Mouse (Mus musculus) forebrain, embryonic 12.5 days (tissue): ENCODE measurements at regions not wholly inside any gene's neighbourhood (a gene's known extent, or its start where the extent isn't known, plus 50 kb on each side); places are given as distances from the start of the nearest gene placed in this dataset.

Experiments used
- ATAC-seq: fragments of 200-750 bp; cut with Nextera tagmentation; 2 replicates; pipeline ENCODE4 v1.8.0; 2017; ENCODE audit warnings: moderate TSS enrichment; ENCODE audit not compliant: low FRiP score
- H3K27ac ChIP-seq: fragments of 300-500 bp; sonication (generic); 2 replicates; pipeline ENCODE4 v1.5.1; 2016; ENCODE audit warnings: mild to moderate bottlenecking
- H3K27me3 ChIP-seq: fragments of 300-500 bp; sonication (generic); 2 replicates; pipeline ENCODE4 v1.6.1; 2016; ENCODE audit warnings: mild to moderate bottlenecking
- H3K36me3 ChIP-seq: fragments of 300-500 bp; sonication (generic); replicated peaks from 2 replicates; pipeline ENCODE4 v1.6.1; 2016; ENCODE audit warnings: mild to moderate bottlenecking
- H3K4me1 ChIP-seq: fragments of 300-500 bp; sonication (generic); 2 replicates; pipeline ENCODE4 v1.6.1; 2016
- H3K4me2 ChIP-seq: fragments of 300-500 bp; sonication (generic); 2 replicates; pipeline ENCODE4 v1.6.1; 2016; ENCODE audit warnings: mild to moderate bottlenecking, moderate library complexity
- H3K4me3 ChIP-seq: fragments of 300-500 bp; sonication (generic); replicated peaks from 2 replicates; pipeline ENCODE4 v1.5.1; 2016; ENCODE audit warnings: mild to moderate bottlenecking
- H3K9ac ChIP-seq: fragments of 300-500 bp; sonication (generic); 2 replicates; pipeline ENCODE4 v1.6.1; 2016; ENCODE audit warnings: mild to moderate bottlenecking
- H3K9me3 ChIP-seq: fragments of 300-500 bp; sonication (generic); 2 replicates; pipeline ENCODE4 v1.6.1; 2016
- WGBS: fragments of 180-500 bp; shearing (Covaris S2); methylation state at CpG from one replicate; pipeline ENCODE4 v1.1.7; 2016; 5-methylcytosine and 5-hydroxymethylcytosine counted together

- 32% methylated on average over 6 of the region's 6 CpGs for WGBS
- no peaks in the 10 kb centered on the region for H3K9me3 ChIP-seq
- H3K9ac ChIP-seq, result no peak overlapping the region
- peaks cover 21% of the 10 kb centered on the region for H3K4me1 ChIP-seq
- H3K27me3 ChIP-seq, result no peaks in the 10 kb centered on the region
- no peak overlapping the region for H3K4me3 ChIP-seq
- H3K27ac ChIP-seq, result no peak overlapping the region
- H3K36me3 ChIP-seq, result no peaks in the 10 kb centered on the region
- no peak overlapping the region for H3K4me2 ChIP-seq
- peak; percentile 87 for ATAC-seq
Observed at GRCm38 (mm10) chr5:4651167-4651955, 106.5 kb downstream of the Fzd1 start.

- no peak overlapping the region for H3K4me2 ChIP-seq
- no peak overlapping the region for H3K27ac ChIP-seq
- no peak overlapping the region for H3K4me3 ChIP-seq
- 45% methylated on average over 3 of the region's 3 CpGs for WGBS
- no peak overlapping the region for H3K9ac ChIP-seq
- peaks cover 21% of the 10 kb centered on the region for H3K4me1 ChIP-seq
- H3K9me3 ChIP-seq, result no peaks in the 10 kb centered on the region
- ATAC-seq, result peak; percentile 56
- no peaks in the 10 kb centered on the region for H3K36me3 ChIP-seq
- H3K27me3 ChIP-seq, result no peaks in the 10 kb centered on the region
Observed at GRCm38 (mm10) chr5:4650709-4651108, 107.1 kb downstream of the Fzd1 start.

DNA sequence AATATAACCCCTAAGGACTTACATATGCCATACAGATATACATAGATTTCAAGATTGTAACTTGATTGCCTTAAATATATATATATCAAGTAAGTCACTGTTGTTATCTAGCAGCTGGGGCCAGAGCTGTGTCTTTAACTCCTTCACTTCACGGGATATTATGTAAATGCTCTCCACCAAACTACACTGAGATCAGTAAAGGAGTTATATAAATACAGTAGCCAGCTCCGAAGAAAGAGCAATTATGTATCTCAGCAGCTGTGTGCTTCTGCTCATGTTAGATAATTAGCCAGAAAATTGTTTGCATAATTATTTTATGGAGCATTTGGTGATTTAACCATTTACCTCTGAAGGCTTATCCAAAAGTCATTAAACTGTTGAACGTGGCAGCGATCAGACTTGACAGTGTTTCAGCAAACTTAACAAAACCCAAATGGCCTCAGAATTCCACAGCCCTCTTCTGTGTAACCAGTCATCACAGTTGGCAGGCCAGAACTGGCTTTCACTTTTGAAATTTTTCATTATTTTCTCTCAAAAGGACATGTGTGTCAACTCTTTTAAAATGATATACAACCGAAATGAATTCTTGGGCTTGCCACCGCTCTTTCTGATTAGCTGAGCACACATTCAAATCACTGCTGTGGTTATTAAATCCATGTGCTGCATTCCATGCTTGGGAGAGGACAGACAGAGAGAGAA lies 107.8 kb downstream of the Fzd1 start:
- H3K36me3 ChIP-seq, result no peaks in the 10 kb centered on the region
- no peak overlapping the region for H3K4me3 ChIP-seq
- H3K9ac ChIP-seq, result no peak overlapping the region
- no peaks in the 10 kb centered on the region for H3K9me3 ChIP-seq
- H3K27ac ChIP-seq, result no peak overlapping the region
- H3K4me2 ChIP-seq, result no peak overlapping the region
- 43% methylated on average over 6 of the region's 6 CpGs for WGBS
- H3K27me3 ChIP-seq, result no peaks in the 10 kb centered on the region
- peaks cover 21% of the 10 kb centered on the region for H3K4me1 ChIP-seq
- ATAC-seq, result peak; percentile 39; the same call in 1 of the 2 replicates

DNA sequence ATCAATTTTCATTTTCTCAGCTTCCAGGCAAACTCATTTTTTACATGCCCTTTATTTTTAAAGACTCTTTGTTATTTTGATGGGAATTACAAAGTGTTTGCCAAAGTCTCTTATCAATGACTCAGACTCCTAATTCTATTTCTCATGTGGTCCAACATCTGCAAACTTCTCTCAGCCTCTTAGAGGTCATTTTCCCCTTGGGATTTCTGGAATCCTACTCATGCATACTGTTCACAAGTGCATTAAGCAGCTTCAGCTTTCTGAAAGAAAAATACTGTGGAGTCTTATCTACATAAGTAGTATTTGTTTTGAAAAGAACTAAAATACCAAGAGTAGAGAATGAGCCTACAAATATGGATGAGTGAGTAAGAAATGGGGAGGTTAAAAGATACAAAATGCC lies 116.8 kb downstream of the Fzd1 start:
- H3K9ac ChIP-seq, result no peak overlapping the region
- no peak overlapping the region for H3K27ac ChIP-seq
- H3K4me2 ChIP-seq, result no peak overlapping the region
- H3K4me3 ChIP-seq, result no peak overlapping the region
- no peaks in the 10 kb centered on the region for H3K27me3 ChIP-seq
- ATAC-seq, result no peak
- H3K36me3 ChIP-seq, result no peaks in the 10 kb centered on the region
- no peaks in the 10 kb centered on the region for H3K9me3 ChIP-seq
- no peaks in the 10 kb centered on the region for H3K4me1 ChIP-seq

GRCm38 (mm10) chr5:4633763-4634162 lies 124.1 kb downstream of the Fzd1 start:
- H3K9ac ChIP-seq, result no peak overlapping the region
- no peaks in the 10 kb centered on the region for H3K27me3 ChIP-seq
- H3K4me2 ChIP-seq, result no peak overlapping the region
- no peak overlapping the region for H3K4me3 ChIP-seq
- no peaks in the 10 kb centered on the region; the same call in 1 of the 2 replicates for H3K4me1 ChIP-seq
- H3K9me3 ChIP-seq, result no peaks in the 10 kb centered on the region
- 87% methylated on average over 3 of the region's 3 CpGs for WGBS
- H3K27ac ChIP-seq, result no peak overlapping the region
- no peak for ATAC-seq
- no peaks in the 10 kb centered on the region for H3K36me3 ChIP-seq

GRCm38 (mm10) chr5:4625206-4625605 lies 132.6 kb downstream of the Fzd1 start:
- WGBS, result 69% methylated on average over 6 of the region's 6 CpGs

GRCm38 (mm10) chr5:4623625-4624024 lies 134.2 kb downstream of the Fzd1 start:
- Histone ChIP-seq H3K36me3 (no peaks in the 10 kb centered on the region), H3K27ac (peak overlapping the region; percentile 46; the same call in 1 of the 2 replicates), H3K27me3 (no peaks in the 10 kb centered on the region), H3K9me3 (no peaks in the 10 kb centered on the region), H3K4me3 (no peak overlapping the region), H3K4me2 (no peak overlapping the region), H3K9ac (no peak overlapping the region), H3K4me1 (peaks cover 5% of the 10 kb centered on the region; the same call in 1 of the 2 replicates)
- peak; percentile 80; the same call in 1 of the 2 replicates for ATAC-seq
- WGBS, result 41% methylated on average over 4 of the region's 4 CpGs

More at GRCm38 (mm10) chr5:4625206-4625605, 132.6 kb downstream of the Fzd1 start:
- Histone ChIP-seq H3K27ac (no peak overlapping the region), H3K4me3 (no peak overlapping the region), H3K9me3 (no peaks in the 10 kb centered on the region), H3K9ac (no peak overlapping the region), H3K27me3 (no peaks in the 10 kb centered on the region), H3K4me2 (no peak overlapping the region), H3K4me1 (peaks cover 5% of the 10 kb centered on the region), H3K36me3 (no peaks in the 10 kb centered on the region)
- no peak for ATAC-seq

DNA sequence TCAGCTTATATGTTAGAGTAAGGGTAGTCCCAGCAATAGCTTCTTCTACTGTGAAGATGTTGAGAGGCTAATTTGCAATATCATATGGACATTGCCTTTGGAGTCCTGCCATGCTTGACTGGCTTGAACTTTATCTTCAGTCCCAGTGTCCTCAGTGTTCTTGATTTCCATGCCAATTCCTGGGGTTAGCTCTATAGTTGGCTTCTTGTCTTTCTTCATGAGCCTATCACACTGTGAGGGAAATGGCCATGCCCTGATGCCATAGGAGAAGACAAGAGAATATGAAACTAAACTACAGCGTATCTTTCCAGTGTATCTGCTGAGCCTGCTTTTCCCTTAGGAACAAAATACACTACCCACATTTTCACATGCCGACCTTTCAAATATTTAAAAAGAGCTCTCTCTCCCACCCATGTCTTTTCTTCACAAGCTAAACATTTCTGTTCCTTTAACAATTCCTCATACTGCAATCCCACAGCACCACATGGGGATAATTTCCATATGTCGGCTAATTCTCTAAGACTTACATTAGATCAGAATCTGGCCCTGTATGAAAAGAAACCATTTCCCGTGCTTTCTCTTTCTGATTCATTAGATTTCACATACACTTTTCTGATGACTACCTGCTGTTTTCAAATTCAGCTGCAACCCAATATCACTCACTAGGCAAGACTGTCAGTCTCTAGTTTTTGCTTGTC lies 137.2 kb downstream of the Fzd1 start:
- H3K9ac ChIP-seq, result no peak overlapping the region
- no peaks in the 10 kb centered on the region for H3K9me3 ChIP-seq
- H3K27ac ChIP-seq, result no peak overlapping the region
- H3K4me1 ChIP-seq, result peaks cover 5% of the 10 kb centered on the region; the same call in 1 of the 2 replicates
- 83% methylated on average over 4 of the region's 4 CpGs for WGBS
- no peak overlapping the region for H3K4me3 ChIP-seq
- no peak for ATAC-seq
- H3K36me3 ChIP-seq, result no peaks in the 10 kb centered on the region
- no peak overlapping the region for H3K4me2 ChIP-seq
- H3K27me3 ChIP-seq, result no peaks in the 10 kb centered on the region

GRCm38 (mm10) chr5:4615233-4615632 lies 142.6 kb downstream of the Fzd1 start:
- ATAC-seq, result no peak
- H3K9me3 ChIP-seq, result no peaks in the 10 kb centered on the region
- no peaks in the 10 kb centered on the region for H3K27me3 ChIP-seq
- 85% methylated on average over 2 of the region's 2 CpGs for WGBS
- no peak overlapping the region for H3K4me2 ChIP-seq
- H3K9ac ChIP-seq, result no peak overlapping the region
- H3K4me1 ChIP-seq, result no peaks in the 10 kb centered on the region
- no peak overlapping the region for H3K27ac ChIP-seq
- H3K4me3 ChIP-seq, result no peak overlapping the region
- no peaks in the 10 kb centered on the region for H3K36me3 ChIP-seq

- Histone ChIP-seq H3K4me3 (no peak overlapping the region), H3K27ac (no peak overlapping the region), H3K36me3 (no peaks in the 10 kb centered on the region), H3K4me2 (no peak overlapping the region), H3K27me3 (no peaks in the 10 kb centered on the region), H3K4me1 (no peaks in the 10 kb centered on the region), H3K9me3 (no peaks in the 10 kb centered on the region), H3K9ac (no peak overlapping the region)
- WGBS, result 90% methylated on average over 3 of the region's 3 CpGs
- ATAC-seq, result no peak
Observed at GRCm38 (mm10) chr5:4597471-4597870, 160.4 kb downstream of the Fzd1 start.

DNA sequence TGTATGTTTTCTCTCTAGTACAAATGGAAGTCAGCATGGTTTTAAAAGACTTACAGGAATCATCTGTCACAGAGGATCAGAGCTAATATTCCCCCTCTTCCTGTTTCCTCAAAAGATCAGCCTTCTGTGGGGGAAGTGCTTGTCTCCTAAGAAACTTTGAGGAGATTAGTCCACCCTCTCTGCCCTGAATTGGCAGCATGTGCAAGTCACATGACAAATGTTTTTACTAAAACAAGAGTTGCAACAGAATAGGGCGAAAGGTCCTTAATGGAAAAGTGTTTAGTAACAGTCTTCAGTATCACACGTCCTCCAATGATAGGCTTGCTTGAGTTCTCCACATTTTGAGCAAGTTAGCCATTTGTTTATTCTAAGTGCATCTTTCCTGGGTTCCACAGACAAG lies 162.8 kb downstream of the Fzd1 start:
- no peaks in the 10 kb centered on the region for H3K36me3 ChIP-seq
- H3K4me2 ChIP-seq, result no peak overlapping the region
- H3K27ac ChIP-seq, result no peak overlapping the region
- ATAC-seq, result no peak
- no peak overlapping the region for H3K4me3 ChIP-seq
- H3K9ac ChIP-seq, result no peak overlapping the region
- no peaks in the 10 kb centered on the region for H3K4me1 ChIP-seq
- no peaks in the 10 kb centered on the region for H3K27me3 ChIP-seq
- no peaks in the 10 kb centered on the region for H3K9me3 ChIP-seq
- 67% methylated on average over 2 of the region's 2 CpGs for WGBS

DNA sequence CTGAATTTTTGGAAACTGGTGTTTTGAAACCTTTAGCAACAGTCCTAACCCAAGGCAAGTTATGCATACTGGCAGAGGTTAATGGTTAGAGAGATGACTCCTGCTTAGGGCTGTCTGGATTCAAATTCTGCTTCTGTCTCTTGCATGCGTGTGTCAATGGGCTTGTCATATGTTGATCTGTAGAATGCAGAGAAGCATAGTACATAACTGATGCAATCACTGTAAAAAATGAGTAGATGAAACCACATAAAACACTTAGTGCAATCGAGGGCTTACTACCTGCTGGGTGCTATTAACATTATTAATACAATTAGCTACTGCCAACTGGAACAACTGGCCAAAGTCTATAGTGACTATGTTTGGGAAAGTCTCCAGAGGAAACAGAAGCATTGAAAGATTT lies 163.3 kb downstream of the Fzd1 start:
- Histone ChIP-seq H3K4me3 (no peak overlapping the region), H3K4me1 (no peaks in the 10 kb centered on the region), H3K36me3 (no peaks in the 10 kb centered on the region), H3K4me2 (no peak overlapping the region), H3K9me3 (no peaks in the 10 kb centered on the region), H3K27ac (no peak overlapping the region), H3K27me3 (no peaks in the 10 kb centered on the region), H3K9ac (no peak overlapping the region)
- no peak for ATAC-seq
- 85% methylated on average over 2 of the region's 2 CpGs for WGBS
